Mouse (Mus musculus) megakaryocyte, embryonic 14.5 days (primary cell): Measurements from ENCODE around the gene Brca1.

ENCODE experiments used
- FLI1 ChIP-seq: IDR thresholded peaks from 2 replicates; pipeline ENCODE4 v1.6.1; 2012; ENCODE audit warnings: low read length, inconsistent platforms, mixed read lengths
- GATA1 ChIP-seq: IDR thresholded peaks from 3 replicates; pipeline ENCODE4 v1.6.1; 2012; ENCODE audit warnings: mixed read lengths, low read length, inconsistent platforms, borderline replicate concordance

DNA sequence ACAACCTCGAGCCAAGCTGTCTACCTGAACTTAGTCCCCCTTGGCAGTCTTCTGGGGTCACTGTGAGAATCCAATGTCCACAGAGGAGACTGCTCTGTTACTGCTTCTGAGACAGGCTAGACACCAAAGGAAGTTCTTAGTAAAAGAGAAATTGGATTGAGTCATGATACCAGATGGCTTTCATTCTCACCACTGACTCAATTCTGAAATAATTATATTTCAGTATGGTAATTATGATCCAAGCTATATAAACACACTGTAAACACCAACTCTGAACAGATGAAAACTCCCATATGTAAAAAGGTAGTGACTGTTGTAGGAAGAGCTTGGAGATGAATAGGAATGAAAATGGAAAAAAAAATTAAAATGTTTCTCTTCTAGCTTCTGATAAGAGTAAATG is 7.6 kb downstream of the Brca1 start:
- TF ChIP-seq GATA1 = no peak
- no peak for TF ChIP-seq FLI1
